Mouse (Mus musculus) lung, embryonic 14.5 days (tissue): Measurements from ENCODE around the gene Gm45808. TPM values are rescaled to one million over a fixed set of nuclear protein-coding genes. Genes with fewer than 3 reads are reported as not detected.
"Not testable (repeated sequence)": the region's sequence is repeated elsewhere in the genome, so short reads cannot be mapped to it uniquely, and the experiment has no call there.

Experiments
- ATAC-seq: fragments of 200-750 bp; cut with Nextera tagmentation; 2 replicates; pipeline ENCODE4 v1.8.0; 2017; ENCODE audit warnings: mild to moderate bottlenecking, moderate TSS enrichment, moderate library complexity; ENCODE audit not compliant: insufficient read depth
- DNase-seq: peaks from one replicate; pipeline ENCODE4 v3.0.0-alpha.2; 2015
- H3K27ac ChIP-seq: fragments of 300-500 bp; sonication (generic); 2 replicates; pipeline ENCODE4 v1.5.1; 2014; ENCODE audit warnings: low read depth, mild to moderate bottlenecking, moderate library complexity
- H3K27me3 ChIP-seq: fragments of 300-500 bp; sonication (generic); 2 replicates; pipeline ENCODE4 v1.6.1; 2014; ENCODE audit warnings: low read length, control low read depth; ENCODE audit not compliant: insufficient read depth
- H3K36me3 ChIP-seq: fragments of 300-500 bp; sonication (generic); 2 replicates; pipeline ENCODE4 v1.6.1; 2014; ENCODE audit warnings: control low read depth; ENCODE audit not compliant: insufficient read depth
- H3K4me1 ChIP-seq: fragments of 300-500 bp; sonication (generic); 2 replicates; pipeline ENCODE4 v1.6.1; 2014; ENCODE audit warnings: antibody characterized with exemption, control low read depth; ENCODE audit not compliant: insufficient read depth
- H3K4me2 ChIP-seq: fragments of 300-500 bp; sonication (generic); 2 replicates; pipeline ENCODE4 v1.6.1; 2014; ENCODE audit warnings: mild to moderate bottlenecking
- H3K4me3 ChIP-seq: fragments of 300-500 bp; sonication (generic); 2 replicates; pipeline ENCODE4 v1.5.1; 2014; ENCODE audit warnings: low read depth, low read length
- H3K9ac ChIP-seq: fragments of 300-500 bp; sonication (generic); 2 replicates; pipeline ENCODE4 v1.6.1; 2014
- H3K9me3 ChIP-seq: fragments of 300-500 bp; sonication (generic); 2 replicates; pipeline ENCODE4 v1.6.1; 2016; ENCODE audit warnings: low read depth, low read length, control low read depth
- CTCF ChIP-seq: IDR thresholded peaks from 2 replicates; pipeline ENCODE4 v1.5.1; 2016; ENCODE audit warnings: antibody characterized with exemption, low read depth
- WGBS: fragments of 180-500 bp; shearing (Covaris S2); extraction: QIAGEN DNeasy Blood & Tissue Kit; methylation state at CpG from one replicate; pipeline ENCODE4 v1.1.7; 2014; 5-methylcytosine and 5-hydroxymethylcytosine counted together
- polyA plus RNA-seq: library from polyadenylated mRNA; unstranded; fragments of >200 nt; fragmentation: Nextera tagmentation; extraction: Ambion mirVana; gene quantifications from 2 replicates; pipeline ENCODE4 v1.2.1, GENCODE M21; 2014

Gene Gm45808
- polyA plus RNA-seq: not detected in 2 replicates

DNA sequence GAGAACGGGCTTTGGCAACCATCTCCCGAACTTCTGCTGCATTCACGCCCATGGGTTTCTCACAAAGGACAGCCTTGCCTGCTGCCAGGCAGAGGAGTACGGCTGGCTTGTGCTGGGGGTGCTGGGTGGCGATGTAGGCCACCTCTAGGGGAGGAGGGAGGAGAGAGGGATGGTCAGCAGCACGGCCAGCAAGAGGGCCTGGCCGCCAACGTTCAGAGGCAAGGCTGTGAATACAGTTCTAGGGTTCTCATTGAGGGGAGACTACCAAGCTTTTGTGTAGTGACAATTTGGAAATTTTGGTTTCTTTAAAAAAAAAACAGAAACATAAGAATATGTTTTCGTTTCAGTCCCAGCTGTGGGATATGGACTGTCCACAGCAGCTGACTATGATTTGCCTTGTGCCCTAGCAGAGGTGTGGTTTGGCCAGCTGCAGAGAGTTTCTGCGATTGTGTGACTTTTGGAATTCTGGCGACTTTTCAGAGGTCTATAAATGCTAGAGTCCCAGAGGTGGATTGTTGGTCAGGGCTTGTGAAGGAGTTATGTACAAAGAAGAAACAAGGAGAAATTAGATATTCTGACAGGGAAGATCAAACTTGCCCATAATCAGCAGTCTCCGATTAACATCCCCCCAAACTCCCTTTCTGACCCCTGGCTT is at the start of gene Gm45808:
Gm45808 (minus strand) TSS at position 51 of the 655 bp plus-strand sequence.
- no peak within 1 kb of the TSS for H3K9ac ChIP-seq
- no peaks in the 10 kb centered on the region for H3K9me3 ChIP-seq
- H3K4me2 ChIP-seq: no peak within 1 kb of the TSS
- DNase-seq: no peak
- H3K4me1 ChIP-seq: no peaks in the 10 kb centered on the region
- no peak for TF ChIP-seq CTCF
- ATAC-seq: no peak
- no peak within 1 kb of the TSS for H3K27ac ChIP-seq
- H3K36me3 ChIP-seq: no peaks in the 10 kb centered on the region
- WGBS: 74% methylated on average over 12 of the region's 12 CpGs
- no peak within 1 kb of the TSS for H3K4me3 ChIP-seq
- H3K27me3 ChIP-seq: no peaks in the 10 kb centered on the region

DNA sequence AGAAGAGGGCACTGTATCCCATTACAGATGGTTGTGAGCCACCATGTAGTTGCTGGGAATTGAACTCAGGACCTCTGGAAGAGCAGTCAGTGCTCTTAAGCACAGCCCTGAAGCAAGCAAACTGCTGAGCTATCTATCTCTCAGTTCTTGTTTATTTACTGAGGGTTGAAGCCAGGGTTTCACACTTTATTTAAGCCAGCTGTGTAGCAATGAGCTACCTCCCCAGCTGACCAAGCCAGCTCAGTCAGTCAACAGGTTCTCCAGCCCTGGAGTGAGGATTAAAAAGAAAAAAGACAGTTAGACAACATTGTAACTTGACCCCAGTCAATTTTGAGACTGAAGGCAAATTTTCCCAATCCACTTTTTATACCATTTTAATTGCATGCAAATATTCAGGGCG is 49.1 kb upstream of the Gm45808 start:
- Histone ChIP-seq H3K27me3 (no peaks in the 10 kb centered on the region), H3K4me1 (peaks cover 9% of the 10 kb centered on the region), H3K9ac (no peak overlapping the region), H3K36me3 (no peaks in the 10 kb centered on the region), H3K9me3 (no peaks in the 10 kb centered on the region), H3K27ac (no peak overlapping the region), H3K4me2 (no peak overlapping the region), H3K4me3 (no peak overlapping the region)
- DNase-seq (no peak), ATAC-seq (no peak)
- 72% methylated on average over 1 of the region's 1 CpGs for WGBS
- no peak for TF ChIP-seq CTCF

DNA sequence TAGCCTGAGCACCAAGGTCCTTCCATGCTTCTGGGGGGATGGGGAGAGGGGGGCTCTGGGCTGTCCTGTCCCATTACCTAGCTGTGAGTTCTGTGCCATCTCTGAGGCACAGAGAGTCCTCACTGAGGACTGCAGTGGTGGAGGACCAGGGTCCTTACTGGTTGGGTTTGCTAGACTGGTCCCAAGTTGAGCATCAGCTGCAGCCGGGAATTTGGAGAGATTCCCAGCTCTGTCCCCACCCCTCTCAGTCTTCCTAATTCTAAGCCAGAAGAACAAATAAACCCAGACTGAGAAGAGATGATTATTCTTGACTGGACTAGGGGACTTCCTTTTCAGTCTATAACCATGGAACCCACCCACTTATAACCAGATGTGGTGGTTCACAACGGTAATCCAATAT is 44.0 kb upstream of the Gm45808 start:
- no peak for TF ChIP-seq CTCF
- peaks cover 7% of the 10 kb centered on the region; the same call in 1 of the 2 replicates for H3K4me1 ChIP-seq
- ATAC-seq (0 out of 2 replicates have a peak, but pooled peaks have one; percentile 9), DNase-seq (peak; percentile 64)
- no peaks in the 10 kb centered on the region for H3K27me3 ChIP-seq
- no peaks in the 10 kb centered on the region for H3K36me3 ChIP-seq
- H3K9me3 ChIP-seq: no peaks in the 10 kb centered on the region
- no peak overlapping the region for H3K4me3 ChIP-seq
- 45% methylated on average over 2 of the region's 2 CpGs for WGBS
- 0 out of 2 replicates have a peak overlapping the region, but pooled peaks have one; percentile 7 for H3K4me2 ChIP-seq
- H3K27ac ChIP-seq: no peak overlapping the region; the same call in 1 of the 2 replicates
- no peak overlapping the region for H3K9ac ChIP-seq

DNA sequence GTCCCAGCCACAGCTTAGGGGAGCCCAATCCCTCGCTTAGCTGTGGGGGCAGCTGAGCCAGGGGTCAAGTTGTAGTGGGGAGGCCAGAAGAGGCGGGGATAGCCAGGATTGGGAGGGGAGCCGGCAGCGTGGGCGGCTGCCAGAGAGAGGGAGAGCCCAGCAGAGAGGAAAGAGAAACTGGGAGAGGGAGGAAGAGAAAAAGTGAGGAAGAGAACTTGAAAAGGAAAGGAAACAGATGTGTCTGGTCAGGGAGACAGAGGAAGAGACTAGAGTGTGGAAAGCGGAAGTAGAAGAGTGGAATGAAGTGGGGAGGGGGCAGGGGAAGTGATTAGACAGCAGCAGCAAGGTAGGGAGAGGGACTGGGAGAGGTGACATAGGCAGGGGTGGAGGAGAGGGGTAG is 42.9 kb upstream of the Gm45808 start:
- DNase-seq (no peak), ATAC-seq (no peak)
- WGBS: 3% methylated on average over 6 of the region's 6 CpGs
- Histone ChIP-seq H3K9me3 (no peaks in the 10 kb centered on the region), H3K27ac (no peak overlapping the region), H3K4me1 (peaks cover 7% of the 10 kb centered on the region; the same call in 1 of the 2 replicates), H3K4me2 (peak overlapping the region; percentile 16; the same call in 1 of the 2 replicates), H3K9ac (no peak overlapping the region; the same call in 1 of the 2 replicates), H3K4me3 (no peak overlapping the region), H3K36me3 (peaks cover 2% of the 10 kb centered on the region; the same call in 1 of the 2 replicates), H3K27me3 (no peaks in the 10 kb centered on the region)
- no peak for TF ChIP-seq CTCF

DNA sequence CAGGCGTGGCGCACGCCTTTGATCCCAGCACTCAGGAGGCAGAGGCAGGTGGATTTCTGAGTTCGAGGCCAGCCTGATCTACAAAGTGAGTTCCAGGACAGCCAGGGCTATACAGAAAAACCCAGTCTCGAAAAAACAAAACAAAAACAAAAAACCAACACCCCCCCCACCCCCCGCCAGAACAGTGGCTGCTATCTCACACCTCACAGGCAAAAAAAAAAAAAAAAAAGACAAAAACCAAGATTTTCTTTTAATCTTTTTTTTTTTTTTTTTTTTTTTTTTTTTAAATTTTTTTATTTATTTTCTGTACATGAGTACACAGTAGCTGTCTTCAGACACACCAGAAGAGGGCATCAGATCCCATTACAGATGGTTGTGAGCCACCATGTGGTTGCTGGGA is 40.6 kb upstream of the Gm45808 start:
- H3K36me3 ChIP-seq: peaks cover 18% of the 10 kb centered on the region; the same call in 1 of the 2 replicates
- not testable (repeated sequence) for DNase-seq, H3K9ac ChIP-seq, H3K27ac ChIP-seq, H3K27me3 ChIP-seq, H3K4me3 ChIP-seq, H3K4me1 ChIP-seq, ATAC-seq, H3K9me3 ChIP-seq, H3K4me2 ChIP-seq
- 92% methylated on average over 6 of the region's 6 CpGs for WGBS

DNA sequence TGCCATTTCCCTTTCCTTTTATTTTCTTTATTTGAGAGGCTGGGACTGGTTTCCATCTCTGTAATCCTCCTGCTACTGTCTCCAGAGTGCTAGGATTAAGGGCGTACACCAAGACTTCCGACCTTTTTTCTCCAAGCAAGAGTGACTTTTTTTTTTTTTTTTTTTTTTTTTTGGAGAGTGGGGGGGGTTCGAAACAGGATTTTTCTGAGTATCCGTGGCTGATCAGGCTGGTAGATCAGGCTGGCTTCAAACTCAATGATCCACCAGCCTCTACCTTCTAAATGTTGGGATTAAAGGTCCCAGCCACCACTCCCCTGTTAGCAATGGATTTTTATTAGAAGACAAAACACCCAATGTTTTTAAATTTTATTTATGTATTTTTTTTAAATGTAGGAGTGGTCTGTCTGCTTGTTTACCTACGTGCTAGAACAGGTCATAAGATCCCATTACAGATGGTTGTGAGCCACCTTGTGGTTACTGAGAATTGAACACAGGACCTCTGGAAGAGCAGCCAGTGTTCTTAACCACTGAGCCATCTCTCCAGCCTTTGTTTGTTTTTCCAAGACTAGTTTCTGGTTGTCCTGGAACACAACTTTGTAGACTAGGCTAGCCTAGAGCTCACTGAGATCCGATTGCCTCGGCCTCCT is 40.0 kb upstream of the Gm45808 start:
- peak; percentile 25; the same call in 1 of the 2 replicates for TF ChIP-seq CTCF
- Histone ChIP-seq H3K4me3 (peak overlapping the region; percentile 84), H3K27ac (peak overlapping the region; percentile 93), H3K27me3 (no peaks in the 10 kb centered on the region), H3K9ac (peak overlapping the region; percentile 92), H3K9me3 (no peaks in the 10 kb centered on the region), H3K36me3 (peaks cover 18% of the 10 kb centered on the region; the same call in 1 of the 2 replicates), H3K4me1 (peaks cover 7% of the 10 kb centered on the region; the same call in 1 of the 2 replicates), H3K4me2 (peak overlapping the region; percentile 93)
- WGBS: 24% methylated on average over 7 of the region's 7 CpGs
- no peak for DNase-seq
- no peak for ATAC-seq

DNA sequence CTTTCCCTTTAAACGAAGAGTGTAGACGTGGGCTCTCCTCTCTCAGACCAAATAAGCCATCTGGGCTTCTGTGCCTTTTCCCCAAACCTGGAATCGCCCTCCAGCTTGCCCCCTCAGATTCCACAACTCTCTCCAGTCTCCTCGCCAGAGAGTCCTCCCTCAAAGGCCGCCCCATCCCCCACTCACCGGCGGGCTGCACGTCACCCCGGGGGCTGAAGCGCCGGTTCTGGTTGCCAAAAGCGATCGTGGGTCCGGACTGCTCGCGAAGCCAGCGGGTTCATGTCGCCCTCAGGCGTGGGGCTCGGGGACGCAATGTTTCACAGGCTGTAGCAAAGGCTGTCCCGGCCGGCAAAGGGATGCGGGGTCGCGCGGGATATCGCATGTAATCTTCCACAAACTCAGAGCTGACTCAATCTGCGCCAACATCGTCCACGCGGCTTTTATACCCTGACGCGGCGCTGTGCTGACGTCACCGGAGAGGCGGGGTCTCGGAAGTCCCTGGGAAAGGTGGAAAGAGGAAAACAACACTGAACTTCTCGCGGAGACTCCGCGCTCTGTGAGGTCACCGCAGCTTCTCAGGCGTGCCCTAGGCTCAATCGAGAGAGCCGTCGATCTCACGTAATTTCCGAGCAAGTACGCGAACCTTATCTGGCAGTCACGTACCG is 39.3 kb upstream of the Gm45808 start, which contains the start of the genes Ppp1r15a and Plekha4:
Ppp1r15a (minus strand) TSS at position 460 of the 665 bp plus-strand sequence.
Plekha4 (plus strand) TSS at position 522 of the 665 bp plus-strand sequence.
- TF ChIP-seq CTCF: no peak
- WGBS: under 1% methylated on average over 54 of the region's 54 CpGs
- Histone ChIP-seq H3K9me3 (no peaks in the 10 kb centered on the region), H3K4me3 (peak within 1 kb of the TSS; percentile 84), H3K27me3 (no peaks in the 10 kb centered on the region), H3K27ac (peak within 1 kb of the TSS; percentile 93), H3K4me1 (peaks cover 5% of the 10 kb centered on the region; the same call in 1 of the 2 replicates), H3K9ac (peak within 1 kb of the TSS; percentile 92), H3K36me3 (peaks cover 18% of the 10 kb centered on the region; the same call in 1 of the 2 replicates), H3K4me2 (peak within 1 kb of the TSS; percentile 93)
- ATAC-seq (peak; percentile 77), DNase-seq (peak; percentile 97)
